Comparison of ENCODE assay signal across 13 mouse cellular contexts in the genomic region with DNA sequence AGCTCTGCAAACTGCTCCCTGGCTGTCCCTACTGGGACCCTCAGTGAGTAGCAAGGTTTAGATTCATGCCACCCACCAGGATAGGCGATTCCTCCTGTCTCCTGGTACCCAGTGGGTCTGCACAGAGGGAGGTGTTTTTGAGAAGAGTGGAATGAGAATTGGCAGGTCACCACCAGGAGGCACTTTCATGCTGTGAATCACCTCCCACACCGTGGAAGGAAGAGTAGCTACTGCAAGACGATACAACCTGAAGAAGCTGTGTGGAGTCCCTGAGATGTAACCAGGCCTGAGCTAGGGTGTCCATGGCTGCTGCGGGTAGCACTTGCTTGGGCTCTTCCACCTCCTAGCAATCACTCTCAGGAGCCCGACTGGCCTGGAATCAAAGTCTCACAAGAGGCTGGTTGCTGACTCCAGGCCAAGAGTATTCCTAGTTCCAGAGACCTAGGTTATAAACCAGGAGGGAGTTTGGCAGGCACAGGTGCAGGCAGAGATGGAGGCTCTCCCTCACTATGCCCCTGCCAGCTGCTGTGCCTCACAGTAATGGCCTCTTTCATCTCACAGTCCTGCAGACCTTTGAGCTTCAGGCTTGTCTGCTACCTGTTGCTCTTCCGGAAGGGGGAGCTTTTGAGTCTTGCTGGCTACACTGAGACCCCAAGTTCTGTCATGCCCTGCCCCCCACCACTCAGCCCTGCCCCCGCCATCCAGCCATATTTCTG. TPM values are rescaled to one million over a fixed set of nuclear protein-coding genes. Genes with fewer than 3 reads are reported as not detected.
DNase-seq lines count a peak whose midpoint lies in the region; ATAC-seq lines count a peak whose summit lies in the region.
"Had no signal": no experiment of that assay in that cellular context is flagged by ENCODE, and none has a peak within 500 bp of the region (broad histone marks: within the 10 kb centered on the region; RNA-seq: fewer than 3 reads in every experiment).

No protein-coding gene starts in this region.

- peak; percentile 36; the same call in 1 of the 2 replicates for ATAC-seq in intestine, embryonic 16.5 days
- ATAC-seq: midbrain, embryonic 13.5 days had no signal

- H3K36me3 ChIP-seq in intestine, embryonic 16.5 days (ENCODE audit: control insufficient read depth, insufficient read depth, low read length) = no peaks in the 10 kb centered on the region
- H3K36me3 ChIP-seq: heart, embryonic 10.5 days; midbrain, embryonic 13.5 days had no signal

- H3K27me3 ChIP-seq in intestine, embryonic 16.5 days (replicated peaks; ENCODE audit: control insufficient read depth, insufficient read depth, low read length) = no peaks in the 10 kb centered on the region; the same call in 1 of the 2 replicates
- H3K27me3 ChIP-seq: midbrain, embryonic 13.5 days had no signal

- H3K9me3 ChIP-seq in intestine, embryonic 16.5 days (ENCODE audit: control insufficient read depth, low read length) = no peaks in the 10 kb centered on the region
- H3K9me3 ChIP-seq: heart, embryonic 10.5 days; midbrain, embryonic 13.5 days had no signal

- H3K4me1 ChIP-seq in intestine, embryonic 16.5 days (ENCODE audit: control insufficient read depth, insufficient read depth, low read length) = 0 out of 2 replicates have a peak, but pooled peaks cover 3% of the 10 kb centered on the region

- peak; percentile 50 for DNase-seq in kidney, postnatal 10 days
- DNase-seq in kidney, adult 9 months = no peak
- DNase-seq in thymus, postnatal 4 days = peak; percentile 17
- DNase-seq in thymus, postnatal 10 days (ENCODE audit: low spot score in 2 of 2) = no peak
- DNase-seq in cerebellum, adult 11 months = no peak
- DNase-seq in cerebellum, adult 18-20 months = no peak
- DNase-seq: cerebellum, postnatal 14 days; kidney, postnatal 25 days had no signal

- H3K4me2 ChIP-seq in intestine, embryonic 16.5 days (ENCODE audit: low read depth, low read length) = no peak overlapping the region
- H3K4me2 ChIP-seq: midbrain, embryonic 13.5 days had no signal

- no peak overlapping the region for H3K27ac ChIP-seq in intestine, embryonic 16.5 days (ENCODE audit: low read length)
- H3K27ac ChIP-seq: heart, embryonic 10.5 days; midbrain, embryonic 13.5 days had no signal

- H3K4me3 ChIP-seq in intestine, embryonic 16.5 days (ENCODE audit: low read length) = no peak overlapping the region
- H3K4me3 ChIP-seq: heart, embryonic 10.5 days; midbrain, embryonic 13.5 days had no signal

- no peak overlapping the region for H3K9ac ChIP-seq in intestine, embryonic 16.5 days (ENCODE audit: low read depth, low read length)
- H3K9ac ChIP-seq: midbrain, embryonic 13.5 days had no signal

- WGBS in intestine, embryonic 16.5 days = 30% methylated on average over 7 of the region's 7 CpGs

RNA-seq across cellular contexts. Expression of gene Krt84, which starts 5.4 kb away (rescaled TPM):
- polyA plus RNA-seq in intestine, embryonic 16.5 days (2015; fragmentation: Nextera tagmentation; extraction: Ambion mirVana) = 0.28 and 0.53 TPM in 2 replicates
- polyA plus RNA-seq: heart, embryonic 10.5 days; hindbrain, embryonic 11.5 days; liver, embryonic 16.5 days; midbrain, embryonic 13.5 days had no signal

RNA-seq across cellular contexts. Expression of gene Krt82, which starts 12.4 kb away (rescaled TPM):
- polyA plus RNA-seq in intestine, embryonic 16.5 days (2015; fragmentation: Nextera tagmentation; extraction: Ambion mirVana) = not detected in 2 replicates
- polyA plus RNA-seq: heart, embryonic 10.5 days; hindbrain, embryonic 11.5 days; liver, embryonic 16.5 days; midbrain, embryonic 13.5 days had no signal

RNA-seq across cellular contexts. Expression of gene Gm49425, which starts 21.0 kb away (rescaled TPM):
- not detected in 2 replicates for polyA plus RNA-seq in intestine, embryonic 16.5 days (2015; fragmentation: Nextera tagmentation; extraction: Ambion mirVana)
- polyA plus RNA-seq: heart, embryonic 10.5 days; hindbrain, embryonic 11.5 days; liver, embryonic 16.5 days; midbrain, embryonic 13.5 days had no signal

RNA-seq across cellular contexts. Expression of gene Krt90, which starts 24.7 kb away (rescaled TPM):
- 0.09 and 0.16 TPM in 2 replicates for polyA plus RNA-seq in intestine, embryonic 16.5 days (2015; fragmentation: Nextera tagmentation; extraction: Ambion mirVana)
- polyA plus RNA-seq: liver, embryonic 16.5 days; midbrain, embryonic 13.5 days had no signal

RNA-seq across cellular contexts. Expression of gene Krt75, which starts 35.7 kb away (rescaled TPM):
- polyA plus RNA-seq in intestine, embryonic 16.5 days (2015; fragmentation: Nextera tagmentation; extraction: Ambion mirVana) = not detected in 2 replicates
- polyA plus RNA-seq: liver, embryonic 16.5 days had no signal

Comparison
In these comparisons a context has a peak if more than half of its experiments do, and no peak if none do; other contexts are left out.
1. DNase-seq: peak in kidney, postnatal 10 days (single experiment) and thymus, postnatal 4 days (single experiment); none in kidney, adult 9 months (single experiment), thymus, postnatal 10 days (0 of 2), cerebellum, adult 11 months (single experiment) and cerebellum, adult 18-20 months (0 of 2).